Mouse (Mus musculus): ENCODE measurements around the gene Olfr1344.
A peak's percentile ranks its signal among the peaks of the same experiment; 100 is the strongest.
"Not testable (repeated sequence)": the region's sequence is repeated elsewhere in the genome, so short reads cannot be mapped to it uniquely, and the experiment has no call there.

Olfr1344 gene

DNA sequence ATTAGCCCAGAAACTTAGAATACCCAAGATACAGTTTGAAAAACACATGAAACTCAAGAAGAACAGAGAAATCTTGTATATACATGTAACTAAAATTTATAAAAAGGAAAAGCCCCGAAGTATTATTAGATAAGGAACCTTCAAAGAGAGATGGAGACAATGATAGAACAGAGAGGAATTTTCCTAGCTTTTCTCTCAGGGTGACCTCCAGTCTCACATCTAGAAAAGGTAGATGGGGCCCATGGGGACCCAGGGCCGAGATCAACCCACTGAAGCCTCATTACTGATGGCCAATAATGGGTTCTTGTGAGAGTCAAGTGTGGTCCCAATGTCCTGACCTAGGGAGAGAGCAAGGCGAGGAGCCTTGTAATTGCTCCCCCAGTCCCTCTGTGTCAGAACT, at the start of gene Olfr1344:
Olfr1344 (plus strand) TSS at position 301 of the 400 bp plus-strand sequence.
- DNase-seq: no peak

DNA sequence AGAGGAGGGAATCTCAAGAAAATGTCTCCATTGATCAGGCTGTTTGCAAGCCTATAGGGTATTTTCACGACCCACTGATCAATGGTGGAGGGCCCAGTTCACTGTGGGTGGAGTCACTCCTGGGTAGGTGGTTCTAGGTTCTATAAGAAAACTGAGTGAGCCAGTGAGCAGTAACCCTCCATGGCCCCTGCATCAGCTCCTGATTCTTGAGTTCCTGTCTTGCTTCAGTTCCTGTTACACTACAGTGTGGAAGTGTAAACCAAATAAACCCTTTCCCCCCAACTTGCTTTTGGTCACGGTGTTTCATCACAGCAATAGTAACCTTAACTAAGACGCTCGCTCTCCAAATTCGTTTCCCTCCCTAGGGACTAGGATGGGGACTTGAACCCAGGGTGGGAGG, 49.5 kb upstream of the Olfr1344 start:
- DNase-seq: no peak

DNA sequence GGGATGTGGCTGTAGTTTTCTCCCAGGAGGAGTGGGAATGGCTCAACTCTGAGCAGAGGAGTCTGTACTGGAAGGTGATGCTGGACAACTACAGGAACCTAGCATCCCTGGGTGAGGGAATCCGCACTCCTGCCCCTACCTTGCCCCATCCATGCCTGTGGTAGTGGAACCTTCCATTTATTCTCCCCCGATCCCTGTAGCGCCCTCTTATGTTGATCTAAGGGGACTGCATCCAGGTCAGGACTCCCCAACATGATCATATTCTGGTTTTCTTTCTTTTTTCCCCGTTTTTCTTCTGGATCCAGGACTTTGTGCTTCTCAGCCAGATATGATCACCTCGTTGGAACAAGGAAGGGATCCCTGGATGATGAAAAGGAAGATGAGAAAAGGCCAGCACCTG, 49.0 kb upstream of the Olfr1344 start:
- DNase-seq: no peak

DNA sequence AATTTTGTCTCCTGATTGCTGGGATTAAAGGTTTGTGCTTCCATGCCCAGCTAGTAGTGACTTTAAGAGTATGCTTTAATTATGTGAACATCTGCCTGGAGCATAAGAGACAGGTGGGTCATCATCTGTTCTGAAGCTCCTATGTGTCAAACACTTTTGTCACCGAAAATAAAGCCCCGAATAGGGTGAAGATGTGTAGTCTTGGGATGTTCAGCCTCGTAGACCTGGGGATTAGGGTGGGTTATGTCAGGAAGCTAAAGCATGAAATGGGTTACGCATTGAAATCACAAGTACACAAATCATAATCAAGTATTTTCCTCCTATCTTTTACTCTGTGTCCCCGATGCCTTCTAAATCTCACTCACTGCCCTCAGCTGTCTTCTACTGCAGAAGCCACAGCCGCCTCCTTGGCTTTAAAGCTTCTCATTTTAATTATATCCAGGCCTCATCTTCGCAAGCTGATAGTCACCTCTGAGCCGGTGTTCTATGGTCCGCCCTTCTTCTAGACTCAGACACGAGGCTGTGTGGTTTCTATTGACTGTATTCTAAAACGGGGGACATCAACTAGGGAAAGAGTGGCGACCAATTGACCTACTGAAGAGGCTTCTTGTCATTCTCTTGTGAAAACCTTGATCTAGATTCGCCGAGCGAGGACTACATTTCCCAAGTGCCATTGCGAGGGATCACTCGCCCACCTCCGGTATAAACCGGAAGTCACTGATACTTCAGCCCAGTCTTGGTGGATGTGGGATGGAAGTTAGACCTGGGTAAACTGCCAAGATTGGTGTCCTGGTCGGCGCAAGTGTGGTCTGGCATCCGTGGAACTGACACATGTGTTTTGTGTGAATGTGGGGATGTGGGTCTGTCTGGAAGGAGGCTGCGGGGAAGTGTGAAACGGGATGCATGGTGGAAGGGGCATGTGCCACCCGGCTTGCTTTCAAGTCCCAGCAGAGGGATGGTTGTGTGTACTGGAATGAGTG, 40.2 kb upstream of the Olfr1344 start, which contains the start of gene Smim17:
Smim17 (plus strand) TSS at position 720 of the 980 bp plus-strand sequence.
- peak; percentile 79 for DNase-seq

DNA sequence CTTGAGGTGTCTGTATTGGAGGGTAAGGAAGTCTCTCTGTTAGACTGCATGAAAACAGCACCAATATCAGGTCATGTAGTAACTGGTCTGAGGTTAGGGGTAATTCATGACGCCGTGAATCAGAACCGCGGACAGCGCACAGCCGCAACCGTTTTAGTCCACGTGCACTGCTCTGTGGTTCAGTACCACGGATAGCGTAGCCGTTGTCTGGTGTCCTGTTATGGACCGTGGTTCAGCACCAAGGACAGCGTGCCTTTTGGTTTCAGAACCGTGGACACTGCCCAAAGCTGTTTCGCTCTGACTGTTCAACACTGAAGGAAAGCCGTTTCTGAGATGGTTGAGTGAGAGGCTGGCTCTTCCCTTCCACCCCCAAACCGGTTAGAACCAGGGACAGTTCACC, 28.4 kb upstream of the Olfr1344 start, which contains the start of gene Gm20715:
Gm20715 (plus strand) TSS at position 235 of the 400 bp plus-strand sequence.
- peak; percentile 92 for DNase-seq

DNA sequence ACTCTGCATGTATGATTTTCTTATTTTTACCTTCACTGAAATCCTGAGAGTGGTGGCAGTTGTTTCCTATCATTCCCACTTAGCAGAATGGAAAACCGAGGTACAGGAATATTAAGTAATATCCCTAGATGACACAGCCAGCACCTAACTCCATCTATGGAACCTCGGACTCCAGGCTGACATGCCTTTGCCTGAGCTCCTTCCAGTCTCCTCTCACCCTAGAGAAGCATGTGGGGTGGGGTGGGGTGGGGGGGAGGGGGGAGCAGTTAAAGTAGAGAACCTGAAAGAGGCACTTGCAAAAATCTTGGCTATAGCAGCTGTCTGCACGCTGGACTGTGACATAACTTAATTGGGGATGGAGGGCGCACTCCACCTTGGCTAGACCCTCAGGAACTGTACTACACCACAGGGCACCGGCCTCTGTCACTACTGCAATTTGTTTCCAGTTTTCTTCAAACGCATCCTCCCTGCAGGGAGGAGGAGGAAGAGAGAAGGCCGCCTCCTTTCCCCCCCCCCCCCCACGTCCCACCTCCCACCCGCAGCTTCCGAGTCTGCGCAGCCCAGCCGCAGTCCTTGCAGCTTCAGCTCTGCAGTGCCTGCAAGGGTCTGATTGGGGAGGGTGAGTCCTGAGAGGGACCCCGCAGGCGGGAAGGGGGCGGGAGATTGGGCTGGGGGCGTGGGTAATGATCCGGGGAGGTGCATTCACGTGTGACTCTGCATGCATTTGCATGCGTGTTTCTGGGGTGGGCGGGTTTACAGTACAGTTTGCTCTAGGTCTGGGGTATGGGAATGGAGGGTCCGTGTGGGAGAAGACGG, 23.7 kb upstream of the Olfr1344 start:
- DNase-seq: peak; percentile 43

DNA sequence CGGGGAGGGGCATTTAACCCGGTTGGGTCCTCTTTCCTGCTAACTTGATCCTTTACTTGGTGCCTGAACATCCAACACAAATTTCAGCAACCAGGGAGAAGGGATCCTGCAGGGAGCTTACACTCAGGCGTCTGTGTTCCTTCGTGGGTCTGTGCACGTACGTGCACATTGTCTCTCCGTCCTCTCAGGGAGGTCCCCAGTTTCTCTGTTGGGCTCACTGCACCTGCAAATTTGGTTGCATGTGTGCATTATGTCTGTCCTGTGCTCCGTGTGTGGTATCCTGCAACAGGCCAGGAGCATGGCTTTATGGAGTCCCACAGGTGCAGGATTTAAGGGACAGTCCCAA, 23.1 kb upstream of the Olfr1344 start:
- DNase-seq: no peak

DNA sequence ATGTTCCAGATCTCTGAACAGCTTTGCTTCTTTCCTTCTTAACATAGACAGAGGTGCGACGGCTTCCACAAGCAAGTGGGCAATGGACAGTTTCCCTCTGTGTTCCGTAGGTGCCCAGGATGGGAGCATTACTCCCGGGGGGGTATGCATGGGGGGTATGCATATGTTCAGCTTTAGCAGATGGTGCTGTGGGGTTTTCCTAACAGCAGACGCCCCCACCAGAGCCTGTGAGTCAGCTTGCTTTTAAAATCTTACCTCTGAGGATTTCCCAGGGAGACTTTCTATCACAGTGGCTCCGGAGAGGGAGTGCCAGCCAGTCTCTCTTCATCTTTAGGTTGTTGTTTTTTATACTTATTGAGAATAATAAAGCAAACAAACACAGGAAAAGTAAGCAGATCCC, 18.6 kb upstream of the Olfr1344 start:
- no peak for DNase-seq

DNA sequence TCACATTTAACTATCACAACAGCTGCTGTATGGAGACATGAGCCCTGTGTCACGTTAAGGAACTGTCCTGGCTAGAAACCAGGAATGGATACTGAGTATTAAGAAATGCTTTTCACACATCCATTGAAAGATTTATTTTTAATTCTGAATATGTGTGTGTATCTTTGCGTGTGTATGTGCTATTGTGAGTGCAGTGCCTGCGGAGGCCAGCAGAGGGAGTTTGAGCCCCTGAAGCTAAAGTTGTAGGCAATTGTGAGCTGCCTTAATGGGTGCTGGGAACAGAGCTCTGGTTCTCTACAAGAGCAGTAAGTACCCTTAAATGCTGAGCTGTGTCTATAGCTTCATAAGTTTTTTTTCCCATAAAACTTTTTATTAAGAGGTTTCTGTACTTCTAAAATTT, 9.1 kb upstream of the Olfr1344 start:
- no peak for DNase-seq

DNA sequence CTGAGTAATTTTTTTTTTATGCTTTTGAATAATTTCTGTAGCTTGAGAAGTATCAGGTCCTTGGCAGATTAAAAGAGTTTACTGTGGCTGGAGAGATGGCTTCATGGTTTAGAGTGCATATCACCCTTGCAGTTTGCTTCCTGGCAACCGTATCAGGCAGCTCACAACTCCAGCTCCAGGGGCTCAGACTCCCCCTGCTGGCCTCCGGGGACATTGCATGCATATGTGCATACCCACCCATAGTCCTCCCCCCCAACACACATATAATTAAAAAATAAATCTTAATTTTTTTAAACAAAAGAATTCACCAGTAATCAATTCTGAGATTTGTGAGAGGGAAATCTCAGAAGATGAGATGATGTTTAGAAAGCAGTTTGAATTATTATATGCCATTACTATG, 8.1 kb upstream of the Olfr1344 start:
- peak; percentile 30 for DNase-seq

DNA sequence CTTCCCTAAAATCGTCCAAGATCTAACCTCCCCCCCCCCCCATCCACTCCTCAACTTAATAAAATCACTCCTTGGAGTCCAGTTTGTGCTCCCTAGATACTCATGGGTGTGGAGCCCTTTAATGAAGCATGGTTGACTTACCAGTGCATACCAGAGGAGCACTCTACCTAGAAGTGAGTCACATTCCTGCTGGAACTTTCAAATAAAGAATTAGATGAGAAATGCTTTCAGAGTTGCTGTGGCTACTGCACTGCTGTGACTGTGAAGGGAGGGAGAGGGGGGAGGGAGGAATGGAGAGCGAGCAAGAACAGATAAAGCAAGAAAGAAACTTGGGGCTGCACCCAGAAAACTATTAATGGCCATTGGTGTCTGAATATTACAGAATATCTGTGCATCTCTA, 2.7 kb downstream of the Olfr1344 start:
- DNase-seq: no peak

DNA sequence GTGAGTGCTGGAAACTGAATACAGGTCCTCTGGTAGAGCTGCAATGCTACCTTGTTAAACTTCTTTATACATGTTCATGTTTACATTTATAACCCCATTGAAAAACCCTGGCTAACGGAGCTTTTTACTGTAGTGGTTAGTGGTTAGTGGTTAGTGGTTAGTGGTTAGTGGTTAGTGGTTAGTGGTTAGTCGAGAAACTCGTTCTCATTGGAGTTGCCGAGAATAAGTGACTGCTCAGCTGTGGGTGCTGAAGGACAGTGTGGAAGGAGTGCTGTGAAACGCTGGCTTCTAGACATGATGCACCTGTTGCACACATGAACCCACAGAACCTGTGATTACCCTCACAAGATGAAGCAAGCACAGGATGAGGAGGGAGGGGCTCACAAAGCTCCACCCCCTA, 9.3 kb downstream of the Olfr1344 start:
- DNase-seq: no peak

DNA sequence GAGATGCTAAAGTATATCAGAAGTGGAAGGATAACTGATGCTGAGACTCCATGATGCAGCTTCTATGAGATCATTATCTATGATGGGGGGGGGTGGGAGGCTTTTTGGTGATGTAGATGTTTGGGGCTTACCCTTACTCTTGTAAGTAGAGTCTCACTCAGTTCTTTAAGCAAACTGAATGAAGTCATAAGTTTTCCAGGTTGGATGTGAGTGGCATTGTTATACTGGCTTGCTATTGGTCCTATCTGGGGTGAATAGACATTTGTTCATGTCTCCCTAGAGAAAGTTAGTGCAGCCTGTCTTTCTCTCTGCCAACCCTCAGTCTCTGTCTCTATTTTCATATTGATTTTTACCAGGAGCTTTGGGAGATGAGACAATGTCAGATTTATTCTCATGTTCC, 17.4 kb downstream of the Olfr1344 start, which contains the start of gene Olfr1336:
Olfr1336 (plus strand) TSS at position 301 of the 400 bp plus-strand sequence.
- DNase-seq: no peak

DNA sequence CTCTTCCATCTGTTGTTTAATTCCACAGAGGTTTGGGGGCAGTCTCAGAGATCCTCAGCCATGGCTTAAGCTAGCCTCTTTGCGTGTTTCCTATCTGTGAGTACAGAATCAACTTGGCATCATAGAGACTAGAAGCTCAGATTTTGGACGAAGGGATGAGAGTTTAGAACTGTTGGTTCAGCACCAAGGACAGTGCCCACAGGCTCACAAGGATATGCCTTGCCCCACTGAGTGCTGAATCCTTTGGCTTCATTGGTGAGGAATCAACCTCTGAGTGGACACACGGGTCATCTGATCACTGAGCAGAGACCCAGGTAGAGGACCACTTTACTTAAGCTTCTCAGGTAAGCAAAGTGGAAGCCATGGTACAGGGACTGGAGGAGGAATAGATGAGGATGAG, 17.9 kb downstream of the Olfr1344 start:
- DNase-seq: peak; percentile 1

DNA sequence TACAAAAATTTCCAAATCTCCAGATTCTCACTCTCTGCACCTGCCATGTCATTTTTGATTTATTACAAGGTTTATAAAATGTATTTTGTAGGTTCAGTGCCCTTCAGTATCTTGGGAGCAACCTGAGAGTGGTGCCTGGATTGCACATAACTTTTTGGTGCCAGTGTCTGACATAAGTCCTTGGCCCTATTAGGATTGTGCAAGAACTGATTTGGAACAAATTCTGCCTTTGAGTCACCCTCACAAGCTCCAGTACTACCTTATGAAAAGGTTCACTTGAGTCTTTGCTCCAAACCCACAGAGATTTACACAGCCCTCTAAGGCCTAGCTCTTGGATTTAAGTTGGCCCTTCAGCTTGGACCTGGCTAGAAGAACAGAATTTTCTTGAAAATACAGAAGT, 28.5 kb downstream of the Olfr1344 start, which contains the start of gene Olfr1346:
Olfr1346 (plus strand) TSS at position 151 of the 400 bp plus-strand sequence.
- no peak for DNase-seq

DNA sequence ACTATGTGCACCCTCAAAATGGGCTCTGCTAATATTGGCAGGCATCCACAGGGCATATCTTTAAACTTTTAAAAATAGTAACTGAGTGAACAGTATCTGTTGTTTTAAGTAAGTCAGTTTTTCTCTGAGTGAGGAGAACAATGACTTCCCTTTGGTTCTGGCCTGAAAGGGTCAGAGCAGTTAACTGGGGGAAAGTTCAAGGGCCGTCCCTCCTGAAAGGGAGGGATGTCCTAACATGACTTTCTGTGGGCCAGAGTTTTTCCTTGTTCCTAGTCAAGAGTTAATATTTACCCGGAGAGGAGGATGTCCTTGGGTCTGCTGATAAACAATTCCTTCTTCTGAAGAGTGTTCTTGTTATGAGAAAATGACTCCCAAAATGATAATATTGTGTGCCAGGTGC, 39.1 kb downstream of the Olfr1344 start:
- not testable (repeated sequence) for DNase-seq

DNA sequence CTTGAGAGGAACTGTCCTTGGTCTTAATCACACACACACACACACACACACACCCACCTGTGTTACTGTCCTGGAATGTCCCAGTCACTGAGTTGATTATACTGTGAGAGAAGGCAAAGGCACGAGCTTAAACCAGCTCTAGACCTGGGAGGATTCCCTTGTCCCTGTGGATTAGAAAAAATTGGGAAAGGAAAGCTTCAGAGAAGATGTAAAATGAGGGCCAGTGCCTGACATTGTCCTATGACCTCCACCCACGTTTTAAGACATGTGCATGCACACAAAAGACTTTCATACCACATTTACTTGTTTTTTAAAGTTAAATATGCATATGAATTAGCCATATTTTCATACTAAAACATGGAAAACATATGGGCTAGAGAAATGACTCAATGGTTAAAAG, 48.4 kb downstream of the Olfr1344 start, which contains the start of gene Olfr5:
Olfr5 (minus strand) TSS at position 101 of the 400 bp plus-strand sequence.
- DNase-seq: no peak

Measured in retina, postnatal 1 day (tissue).